Mouse (Mus musculus) activated CD4-positive, CD25-positive, alpha-beta regulatory T cell (primary cell): Measurements from ENCODE around the gene Vmn2r49. TPM values are rescaled to one million over a fixed set of nuclear protein-coding genes. Genes with fewer than 3 reads are reported as not detected.

Experiments used
- polyA plus RNA-seq, 2 experiments: library from polyadenylated mRNA; unstranded; fragments of 100-300 nt; shearing (Covaris generic); gene quantifications; one replicate each; pipeline ENCODE4 v1.2.1; 2017

Vmn2r49 gene
- under 1 TPM in 1 of 2 experiments, not detected in 1; 0.16 TPM for polyA plus RNA-seq

DNA sequence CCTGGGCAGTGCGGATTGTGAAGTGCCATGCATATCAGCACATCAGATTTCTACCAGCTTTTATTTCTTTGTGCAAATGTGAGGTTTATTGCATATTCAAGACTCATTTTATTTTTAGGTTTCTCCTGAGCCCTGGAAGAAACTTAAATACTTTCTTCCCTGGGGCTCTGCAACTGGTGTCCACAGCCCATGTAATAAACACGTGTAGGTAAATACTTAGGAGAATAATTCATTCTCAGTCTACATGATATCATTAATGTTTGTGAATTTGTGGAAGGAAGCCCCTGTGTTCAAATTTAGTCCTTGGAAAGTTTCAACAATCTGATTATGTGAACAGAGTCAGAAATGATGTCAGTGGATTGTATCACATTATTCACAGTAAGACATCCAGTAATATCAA is at the start of gene Vmn2r49:
Gene Vmn2r49 (minus strand): TSS at position 101 of the 400 bp plus-strand sequence.

DNA sequence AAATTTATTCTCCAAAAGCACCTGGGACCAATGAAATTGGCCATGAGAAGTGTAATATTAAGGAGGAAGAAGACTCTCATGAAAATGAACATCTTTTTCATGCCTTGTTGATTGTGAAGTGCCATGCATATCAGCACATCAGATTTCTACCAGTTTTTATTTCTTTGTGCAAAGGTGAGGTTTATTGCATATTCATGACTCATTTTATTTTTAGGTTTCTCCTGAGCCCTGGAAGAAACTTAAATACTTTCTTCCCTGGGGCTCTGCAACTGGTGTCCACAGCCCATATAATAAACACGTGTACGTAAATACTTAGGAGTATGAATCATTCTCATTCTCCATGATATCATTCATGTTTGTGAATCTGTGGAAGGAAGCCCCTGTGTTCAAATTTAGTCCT is 38.6 kb downstream of the Vmn2r49 start, which contains the start of gene Vmn2r48:
Gene Vmn2r48 (minus strand): TSS at position 101 of the 400 bp plus-strand sequence.

Other genes starting within 250 kb of the Vmn2r49 start
- gene Vmn2r46, start 221.7 kb downstream of the Vmn2r49 start, polyA plus RNA-seq, result not detected
- gene Vmn2r47, start 150.9 kb downstream of the Vmn2r49 start, polyA plus RNA-seq, result not detected
- not detected for gene Vmn2r48, start 38.7 kb downstream of the Vmn2r49 start, polyA plus RNA-seq
- gene Vmn2r50, start 61.0 kb upstream of the Vmn2r49 start, polyA plus RNA-seq, result under 1 TPM in 1 of 2 experiments, not detected in 1; 0.49 TPM
- gene Vmn2r51, start 113.5 kb upstream of the Vmn2r49 start, polyA plus RNA-seq, result under 1 TPM in 1 of 2 experiments, not detected in 1; 0.14 TPM
- under 1 TPM; 0.07 to 0.11 TPM for gene Vmn2r52, start 184.3 kb upstream of the Vmn2r49 start, polyA plus RNA-seq